Mouse (Mus musculus) testis, postnatal 10 days (tissue): ENCODE results near the gene Cpxcr1.

Experiments
- DNase-seq: peaks from one replicate; pipeline ENCODE4 v3.0.0; 2021; ENCODE audit warnings: low spot score

The Cpxcr1 gene

DNA sequence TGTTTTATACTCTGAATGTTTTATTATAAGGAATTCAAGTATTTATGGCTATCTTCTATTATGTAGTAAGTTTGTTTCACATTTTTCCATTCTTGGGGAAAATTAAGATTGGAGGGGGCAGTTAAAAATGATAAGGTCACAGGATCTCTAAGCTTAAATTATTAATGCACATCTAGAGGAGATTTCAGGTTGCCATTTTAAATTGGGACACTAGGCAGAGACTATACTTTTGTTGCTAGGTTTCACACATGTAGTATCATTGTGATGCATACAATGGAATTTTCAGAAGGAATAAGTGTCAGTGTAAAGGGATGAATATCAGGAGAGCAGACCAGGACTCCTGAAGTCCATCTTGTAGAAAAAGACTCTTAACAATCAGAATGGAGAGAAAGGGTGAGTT lies at the start of gene Cpxcr1:
Gene Cpxcr1, plus strand, starts transcription at position 301 of the 400 bp plus-strand sequence.
- DNase-seq = no peak
